Mouse (Mus musculus): ENCODE results near the gene Pi16. TPM values are rescaled to one million over a fixed set of nuclear protein-coding genes. Genes with fewer than 3 reads are reported as not detected.

Gene Pi16
- total RNA-seq, 2 experiments from 2014 or later, result 27.9 to 47.2 TPM

GRCm38 (mm10) chr17:29304376-29305057 is 13.0 kb upstream of the Pi16 start:
- peak; percentile 68 for DNase-seq

GRCm38 (mm10) chr17:29305058-29305806 is 12.2 kb upstream of the Pi16 start:
- DNase-seq, result peak; percentile 65

- no peak for DNase-seq
These were observed 11.6 kb upstream of the Pi16 start for GRCm38 (mm10) chr17:29305871-29306270.

- DNase-seq, result no peak
These were observed 7.3 kb upstream of the Pi16 start for GRCm38 (mm10) chr17:29310056-29310623.

GRCm38 (mm10) chr17:29311602-29312001 is 5.9 kb upstream of the Pi16 start:
- no peak for DNase-seq

- no peak for DNase-seq
These were observed 5.4 kb upstream of the Pi16 start for GRCm38 (mm10) chr17:29312082-29312481.

- DNase-seq, result no peak
These were observed 4.2 kb upstream of the Pi16 start for GRCm38 (mm10) chr17:29313300-29313699.

- no peak for DNase-seq
These were observed 1.6 kb upstream of the Pi16 start for GRCm38 (mm10) chr17:29315672-29316465.

- no peak for DNase-seq
These were observed 589 bp upstream of the Pi16 start for GRCm38 (mm10) chr17:29316891-29317290.

- DNase-seq, result peak; percentile 56
These were observed 1.3 kb downstream of the Pi16 start for GRCm38 (mm10) chr17:29318731-29319250.

GRCm38 (mm10) chr17:29319476-29319875 is 2.0 kb downstream of the Pi16 start:
- DNase-seq, result no peak

GRCm38 (mm10) chr17:29319881-29320639 is 2.6 kb downstream of the Pi16 start:
- DNase-seq, result no peak

- DNase-seq, result no peak
These were observed 4.5 kb downstream of the Pi16 start for GRCm38 (mm10) chr17:29321765-29322602.

GRCm38 (mm10) chr17:29322603-29322962 is 5.1 kb downstream of the Pi16 start:
- no peak for DNase-seq

- no peak for DNase-seq
These were observed 6.1 kb downstream of the Pi16 start for GRCm38 (mm10) chr17:29323625-29324024.

GRCm38 (mm10) chr17:29325831-29326230 is 8.4 kb downstream of the Pi16 start:
- DNase-seq, result no peak

- DNase-seq, result no peak
These were observed 9.3 kb downstream of the Pi16 start for GRCm38 (mm10) chr17:29326531-29327529.

- no peak for DNase-seq
These were observed 10.2 kb downstream of the Pi16 start for GRCm38 (mm10) chr17:29327691-29328090.

- no peak for DNase-seq
These were observed 12.7 kb downstream of the Pi16 start for GRCm38 (mm10) chr17:29330221-29330620.
